Mouse (Mus musculus): ENCODE results near the gene Hoxd12.

Gene Hoxd12

GRCm38 (mm10) chr2:74695813-74696430 is 21.1 kb downstream of the Hoxd12 start:
- DNase-seq (ENCODE audit: low spot score in 2 of 2): no peak

DNA sequence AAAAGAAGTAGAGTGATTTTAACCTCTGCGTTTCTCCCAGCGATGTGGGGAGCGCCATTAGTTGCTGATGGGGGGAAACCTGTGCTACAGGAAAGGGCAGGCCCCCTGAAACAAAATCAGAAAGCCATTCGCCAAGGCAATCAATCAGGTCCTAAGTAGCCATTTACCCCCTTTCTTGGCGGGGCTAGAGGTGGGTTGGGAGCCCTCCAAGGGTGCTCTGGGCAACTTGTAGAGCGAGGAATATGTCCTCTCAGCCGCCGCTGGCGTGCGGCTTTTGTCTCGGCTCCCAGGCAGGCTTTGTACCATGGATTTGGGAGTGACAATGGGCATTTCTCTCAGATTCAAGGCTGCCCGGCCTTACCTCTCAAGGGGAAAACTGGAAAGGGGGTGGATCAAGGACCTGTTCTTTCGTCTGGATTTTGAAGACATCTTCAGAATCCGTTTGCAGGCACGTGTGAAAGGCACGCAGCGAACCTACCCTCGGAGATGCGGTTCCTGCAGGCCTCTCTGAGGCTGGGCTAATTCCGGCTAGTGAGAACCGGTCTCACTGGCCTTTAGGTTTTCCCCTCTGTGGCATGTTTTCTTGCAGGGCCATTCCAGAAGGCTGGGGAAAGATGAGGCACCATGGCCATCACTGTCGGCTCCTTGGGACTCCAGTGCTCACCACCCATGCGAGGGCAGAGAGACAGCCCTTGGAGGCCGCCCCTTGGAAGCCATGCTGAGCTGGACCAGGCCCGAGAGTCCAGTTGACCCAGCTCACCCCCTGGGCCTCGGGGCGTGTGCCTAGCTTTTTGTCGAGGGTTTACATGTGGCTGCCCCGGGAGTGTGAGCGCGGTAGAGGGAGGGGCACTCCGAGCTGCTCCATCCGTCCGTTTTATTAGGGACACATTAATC is 21.9 kb downstream of the Hoxd12 start:
- no peak for DNase-seq (ENCODE audit: low spot score in 2 of 2)

GRCm38 (mm10) chr2:74697567-74698121 is 22.8 kb downstream of the Hoxd12 start, which contains the start of gene Hoxd9:
Hoxd9 (plus strand) TSS chr2:74697727.
- peak in 1 of 2 experiments; percentile 61 for DNase-seq (ENCODE audit: low spot score in 2 of 2)

DNA sequence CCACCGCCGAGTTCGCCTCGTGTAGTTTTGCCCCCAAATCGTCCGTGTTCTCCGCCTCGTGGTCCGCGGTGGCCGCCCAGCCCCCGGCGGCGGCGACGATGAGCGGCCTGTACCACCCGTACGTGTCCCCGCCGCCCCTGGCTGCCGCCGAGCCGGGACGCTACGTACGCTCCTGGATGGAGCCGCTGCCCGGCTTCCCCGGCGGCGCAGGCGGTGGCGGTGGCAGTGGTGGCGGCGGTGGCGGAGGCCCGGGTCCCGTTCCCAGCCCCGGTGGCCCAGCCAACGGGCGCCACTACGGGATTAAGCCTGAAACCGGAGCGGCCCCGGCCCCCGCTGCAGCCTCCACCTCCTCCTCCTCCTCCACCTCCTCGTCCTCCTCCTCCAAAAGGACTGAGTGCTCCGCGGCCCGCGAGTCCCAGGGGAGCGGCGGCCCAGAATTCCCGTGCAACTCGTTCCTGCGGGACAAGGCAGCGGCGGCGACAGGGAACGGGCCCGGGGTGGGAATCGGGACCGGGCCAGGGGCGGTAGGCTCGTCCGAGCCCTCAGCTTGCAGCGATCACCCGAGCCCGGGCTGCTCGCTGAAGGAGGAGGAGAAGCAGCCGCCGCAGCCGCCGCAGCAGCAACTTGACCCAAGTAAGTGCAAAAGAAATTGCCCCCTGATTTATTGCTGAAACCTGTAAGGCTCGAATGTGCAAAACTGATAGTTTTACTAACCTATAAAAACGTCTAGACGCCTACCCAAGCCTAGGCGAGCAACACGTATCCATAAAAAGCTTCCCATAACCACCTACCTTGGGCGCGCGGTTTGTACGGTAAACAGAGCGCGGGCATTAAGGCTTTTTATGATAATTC is 23.6 kb downstream of the Hoxd12 start:
- DNase-seq (ENCODE audit: low spot score in 2 of 2): no peak

DNA sequence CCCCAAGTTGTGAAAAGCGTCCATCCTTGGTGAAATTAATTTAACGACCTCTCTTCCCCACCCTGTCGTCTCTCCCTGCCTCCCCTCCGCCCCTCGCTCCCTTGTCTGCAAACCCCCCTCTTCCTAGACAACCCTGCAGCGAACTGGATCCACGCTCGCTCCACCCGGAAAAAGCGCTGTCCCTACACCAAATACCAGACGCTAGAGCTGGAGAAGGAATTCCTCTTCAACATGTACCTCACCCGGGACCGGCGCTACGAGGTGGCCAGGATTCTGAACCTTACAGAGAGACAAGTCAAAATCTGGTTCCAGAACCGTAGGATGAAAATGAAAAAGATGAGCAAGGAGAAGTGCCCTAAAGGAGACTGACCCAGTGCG is 24.2 kb downstream of the Hoxd12 start:
- no peak for DNase-seq (ENCODE audit: low spot score in 2 of 2)

DNA sequence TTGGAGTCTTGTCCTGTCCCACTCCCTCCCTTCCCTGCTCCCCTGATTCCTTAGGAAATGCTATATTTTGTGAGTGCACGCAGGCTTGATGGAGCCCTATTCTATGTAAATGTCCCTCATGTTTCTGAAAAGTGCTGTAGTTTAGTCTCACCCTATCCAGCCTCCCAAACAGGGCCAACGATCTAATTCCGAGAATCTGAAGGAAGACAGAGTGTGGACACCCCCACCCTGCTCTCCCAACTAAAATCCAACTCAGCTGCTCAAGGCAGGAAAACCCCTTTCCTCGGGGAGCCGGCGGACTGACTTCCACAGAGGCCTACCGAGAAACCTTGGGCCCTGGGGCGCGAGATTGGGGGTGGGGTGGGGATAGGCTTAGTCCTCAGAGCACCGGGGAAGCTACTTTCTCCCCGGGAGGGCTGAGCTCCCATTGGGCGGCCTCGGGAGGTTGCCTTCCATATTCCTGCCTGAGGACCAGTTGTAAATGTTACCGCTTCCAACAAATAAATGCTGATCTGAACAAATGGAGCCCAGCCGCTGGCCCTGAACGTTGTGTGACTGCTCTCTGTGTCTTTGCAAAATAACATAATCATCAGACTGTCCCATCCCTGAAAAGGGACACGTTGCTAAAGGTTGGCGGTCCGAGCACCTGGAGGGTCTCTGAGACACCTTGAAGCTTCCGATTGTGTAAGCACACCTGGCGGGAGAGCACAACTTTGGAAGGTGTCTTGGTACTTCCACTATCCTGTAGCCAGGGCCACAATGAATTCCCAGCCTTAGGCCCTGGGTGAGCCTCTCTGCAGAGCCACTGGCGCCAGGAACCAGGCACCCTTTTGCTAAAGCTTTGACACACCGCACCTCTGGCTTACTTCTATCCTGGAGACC is 25.1 kb downstream of the Hoxd12 start:
- no peak for DNase-seq (ENCODE audit: low spot score in 2 of 2)

- DNase-seq (ENCODE audit: low spot score in 2 of 2): no peak
These were observed 25.8 kb downstream of the Hoxd12 start for GRCm38 (mm10) chr2:74700546-74701112.

DNA sequence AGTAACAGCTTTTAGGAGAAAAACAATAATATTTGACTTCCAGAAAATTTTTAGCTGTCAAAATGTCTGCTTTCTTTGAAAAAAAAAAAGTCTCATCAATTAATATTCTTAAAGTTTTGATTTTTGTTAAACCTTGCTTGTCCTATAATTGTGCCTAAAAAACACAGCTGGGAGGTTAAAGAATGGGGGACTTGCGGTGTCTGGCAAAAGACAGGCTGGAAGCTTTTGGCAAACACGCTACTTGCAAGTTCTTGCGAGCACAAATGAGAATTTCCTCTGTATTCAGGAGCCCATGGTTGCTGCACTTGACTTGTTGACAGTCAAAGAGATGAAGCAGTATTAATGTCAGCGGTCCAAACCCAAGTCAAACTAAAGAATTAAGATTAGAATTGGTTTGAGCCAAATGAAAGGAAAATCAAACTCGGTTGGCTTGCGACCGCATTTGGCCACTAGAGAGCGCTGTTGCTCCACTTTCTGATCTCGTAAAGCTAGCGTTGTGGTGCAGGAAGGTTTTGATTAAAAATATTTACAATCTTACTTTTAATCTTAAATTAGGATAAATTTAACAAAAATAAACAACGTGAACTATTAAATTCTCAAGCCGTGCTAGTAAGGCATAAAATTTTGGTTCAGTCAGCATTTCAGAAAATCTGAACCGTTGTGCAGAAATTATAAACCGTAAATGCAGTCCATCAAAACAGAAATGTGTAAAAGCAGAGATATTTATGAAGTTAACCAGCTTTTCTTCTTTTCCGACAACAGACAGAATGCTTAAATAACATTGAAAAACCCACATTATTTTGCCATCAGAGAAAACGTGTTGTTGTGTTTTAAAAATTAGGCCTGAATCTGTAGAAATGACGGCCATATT is 27.4 kb downstream of the Hoxd12 start:
- peak in 1 of 2 experiments; percentile 54 for DNase-seq (ENCODE audit: low spot score in 2 of 2)

DNA sequence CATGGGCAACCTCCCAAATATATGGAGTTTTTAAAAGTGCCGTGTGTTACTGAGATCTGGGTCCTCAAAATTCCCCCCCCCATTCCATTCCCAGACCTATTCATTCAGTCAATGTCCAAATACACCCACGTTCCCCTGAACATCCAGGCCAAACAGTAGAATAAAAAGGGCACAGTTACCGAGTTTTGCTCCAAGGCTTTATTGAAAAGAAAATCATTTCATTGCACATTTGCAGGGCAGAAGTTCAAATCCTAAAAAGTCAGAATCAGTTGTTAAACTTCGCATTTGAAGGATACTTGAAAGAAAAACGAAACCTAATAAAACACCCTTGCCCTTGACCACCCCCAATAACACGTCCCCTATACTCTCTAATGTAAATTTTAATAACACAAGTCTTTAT is 28.0 kb downstream of the Hoxd12 start:
- DNase-seq (ENCODE audit: low spot score in 2 of 2): no peak

DNA sequence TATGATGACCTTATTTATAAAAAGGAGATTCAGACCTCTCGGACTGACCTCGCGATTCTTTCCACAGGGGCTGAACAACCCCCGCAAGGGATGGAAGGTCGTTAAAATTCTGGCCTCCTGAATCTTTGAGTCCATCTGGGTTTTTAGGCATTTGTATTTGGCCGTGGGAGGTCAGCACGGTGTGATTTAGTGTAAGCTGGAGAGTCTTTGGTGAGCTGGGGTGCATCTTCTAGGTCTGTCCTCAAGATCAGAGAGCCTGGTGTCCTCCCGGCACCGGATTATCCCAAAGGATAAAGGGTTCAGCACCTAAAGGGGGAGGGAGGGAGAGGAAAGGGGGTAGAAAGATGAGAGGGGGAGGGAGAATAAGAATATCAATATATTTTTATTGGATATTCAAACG is 28.5 kb downstream of the Hoxd12 start:
- DNase-seq (ENCODE audit: low spot score in 2 of 2): no peak

GRCm38 (mm10) chr2:74703720-74704392 is 29.0 kb downstream of the Hoxd12 start:
- DNase-seq (ENCODE audit: low spot score in 2 of 2): no peak

- DNase-seq (ENCODE audit: low spot score in 2 of 2): no peak
These were observed 29.7 kb downstream of the Hoxd12 start, which contains the start of gene Hoxd8 for GRCm38 (mm10) chr2:74704393-74704998. Hoxd8 (plus strand) TSS chr2:74704615.

DNA sequence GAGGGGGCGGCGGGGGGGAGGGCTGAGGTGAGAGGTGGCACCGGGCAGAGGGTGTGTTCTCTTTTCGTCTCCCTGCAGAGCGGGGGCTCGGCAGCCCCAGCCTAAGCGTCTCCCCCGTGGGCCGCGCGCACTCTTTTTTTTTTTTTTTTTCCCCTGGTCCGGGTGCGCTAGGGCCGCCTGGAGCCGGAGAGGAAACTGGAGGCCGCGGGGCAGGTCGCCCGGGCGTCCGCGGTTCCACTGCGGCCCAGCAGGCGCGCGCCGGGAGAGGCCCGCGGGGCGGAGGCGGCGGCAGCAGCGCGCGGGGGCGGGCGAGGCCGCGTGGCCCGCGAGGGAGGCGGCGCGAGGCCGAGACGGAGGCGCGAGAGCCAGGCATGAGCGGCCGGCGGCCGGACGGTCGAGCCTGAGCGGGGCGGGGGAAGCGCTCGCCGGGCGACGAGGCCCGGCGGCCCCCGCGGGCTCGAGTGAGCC is 30.2 kb downstream of the Hoxd12 start:
- no peak for DNase-seq (ENCODE audit: low spot score in 2 of 2)

DNA sequence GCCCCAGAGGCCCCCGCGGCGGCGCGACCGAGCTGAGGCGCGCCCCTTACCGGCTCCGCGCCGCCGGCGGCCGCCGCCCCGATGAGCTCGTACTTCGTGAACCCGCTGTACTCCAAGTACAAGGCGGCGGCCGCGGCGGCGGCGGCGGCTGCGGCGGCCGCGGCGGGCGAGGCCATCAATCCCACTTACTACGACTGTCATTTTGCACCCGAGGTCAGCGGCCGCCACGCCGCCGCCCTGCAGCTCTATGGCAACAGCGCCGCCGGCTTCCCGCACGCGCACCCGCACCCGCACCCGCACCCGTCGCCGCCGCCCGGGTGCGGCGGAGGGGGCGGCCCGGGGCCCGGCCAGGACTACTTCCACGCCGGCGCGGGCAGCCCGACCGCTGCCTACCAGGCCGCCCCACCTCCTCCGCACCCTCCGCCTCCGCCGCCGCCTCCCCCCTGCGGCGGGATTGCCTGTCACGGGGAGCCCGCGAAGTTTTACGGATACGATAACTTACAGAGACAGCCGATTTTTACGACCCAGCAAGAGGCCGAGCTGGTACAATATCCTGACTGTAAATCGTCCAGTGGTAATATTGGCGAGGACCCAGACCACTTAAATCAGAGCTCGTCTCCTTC is 30.8 kb downstream of the Hoxd12 start:
- no peak for DNase-seq (ENCODE audit: low spot score in 2 of 2)

DNA sequence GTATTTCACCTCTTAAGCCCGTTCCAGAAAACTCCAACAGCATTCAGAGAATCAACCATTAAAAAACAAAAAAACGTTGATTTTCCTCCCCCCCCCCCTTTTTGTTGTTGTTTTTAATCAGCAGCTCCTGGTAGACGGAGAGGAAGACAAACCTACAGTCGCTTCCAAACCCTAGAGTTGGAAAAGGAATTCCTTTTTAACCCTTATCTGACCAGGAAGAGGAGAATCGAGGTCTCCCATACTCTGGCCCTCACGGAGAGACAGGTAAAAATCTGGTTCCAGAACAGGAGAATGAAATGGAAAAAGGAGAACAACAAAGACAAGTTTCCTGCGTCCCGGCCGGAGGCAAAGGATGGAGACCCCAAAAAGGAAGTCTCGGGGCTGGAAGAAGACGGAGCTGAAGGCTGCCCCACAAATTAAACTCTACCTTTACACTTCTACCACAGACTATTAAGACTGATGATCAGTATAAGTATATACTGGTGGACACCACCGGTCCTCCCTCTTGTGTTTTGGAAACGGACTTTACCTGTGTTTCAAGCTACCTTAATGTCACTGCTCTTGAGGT is 31.7 kb downstream of the Hoxd12 start:
- no peak for DNase-seq (ENCODE audit: low spot score in 2 of 2)

DNA sequence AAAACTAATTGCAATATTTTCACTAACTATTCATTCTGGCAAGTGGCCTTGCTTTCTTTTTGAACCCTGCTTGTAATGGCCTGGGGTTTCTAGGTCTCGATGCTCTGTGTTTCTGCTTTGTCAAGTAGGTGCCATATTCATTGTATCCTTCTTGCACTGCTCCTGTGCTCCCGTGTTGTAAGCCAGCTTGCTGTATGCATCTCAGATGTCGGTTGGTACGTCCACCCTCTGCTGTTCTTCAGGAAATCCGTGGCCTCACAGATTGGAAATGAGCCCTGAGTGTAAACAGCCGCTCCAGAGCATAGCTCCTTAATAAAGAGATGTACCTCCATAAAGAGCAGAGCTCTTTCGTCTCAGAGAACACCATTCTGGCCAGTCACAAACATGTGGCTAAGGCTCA is 32.8 kb downstream of the Hoxd12 start:
- DNase-seq (ENCODE audit: low spot score in 2 of 2): no peak

GRCm38 (mm10) chr2:74708676-74709075 is 33.9 kb downstream of the Hoxd12 start:
- no peak for DNase-seq (ENCODE audit: low spot score in 2 of 2)

Data from heart, adult 9 months (tissue).